Mouse (Mus musculus): ENCODE results near the gene Slc25a38. TPM values are rescaled to one million over a fixed set of nuclear protein-coding genes. Genes with fewer than 3 reads are reported as not detected.
A peak's percentile ranks its signal among the peaks of the same experiment; 100 is the strongest.
"Not testable (repeated sequence)": the region's sequence is repeated elsewhere in the genome, so short reads cannot be mapped to it uniquely, and the experiment has no call there.

The Slc25a38 gene
- total RNA-seq, 2 experiments from 2014 or later, result 26.1 to 26.4 TPM

GRCm38 (mm10) chr9:120082691-120083090 lies 27.5 kb upstream of the Slc25a38 start:
- Histone ChIP-seq H3K4me3 (no peak overlapping the region), H3K27ac (peak overlapping the region; percentile 81; the same call in 1 of the 2 replicates)
- DNase-seq (ENCODE audit: low spot score in 2 of 2), result no peak
- TF ChIP-seq CTCF (conservative IDR thresholded peaks at IDR 0.05), result no peak

- no peak overlapping the region for H3K4me3 ChIP-seq
- no peak for DNase-seq (ENCODE audit: low spot score in 2 of 2)
- no peak overlapping the region for H3K27ac ChIP-seq
- TF ChIP-seq CTCF (conservative IDR thresholded peaks at IDR 0.05), result no peak
Measured at GRCm38 (mm10) chr9:120083158-120083894, 26.8 kb upstream of the Slc25a38 start.

- Histone ChIP-seq H3K4me3 (no peak overlapping the region), H3K27ac (no peak overlapping the region)
- TF ChIP-seq CTCF (conservative IDR thresholded peaks at IDR 0.05), result no peak
- DNase-seq (ENCODE audit: low spot score in 2 of 2), result no peak
Measured at GRCm38 (mm10) chr9:120084406-120084805, 25.8 kb upstream of the Slc25a38 start.

- H3K27ac ChIP-seq, result no peak overlapping the region
- peak; percentile 27 for TF ChIP-seq CTCF (conservative IDR thresholded peaks at IDR 0.05)
Measured at GRCm38 (mm10) chr9:120089125-120089524, 21.0 kb upstream of the Slc25a38 start.

GRCm38 (mm10) chr9:120091086-120091485 lies 19.1 kb upstream of the Slc25a38 start:
- Histone ChIP-seq H3K27ac (no peak overlapping the region), H3K4me3 (no peak overlapping the region)
- TF ChIP-seq CTCF (conservative IDR thresholded peaks at IDR 0.05), result no peak
- no peak for DNase-seq (ENCODE audit: low spot score in 2 of 2)

More at GRCm38 (mm10) chr9:120089125-120089524, 21.0 kb upstream of the Slc25a38 start:
- no peak overlapping the region for H3K4me3 ChIP-seq
- DNase-seq (ENCODE audit: low spot score in 2 of 2), result no peak

GRCm38 (mm10) chr9:120091696-120092238 lies 18.4 kb upstream of the Slc25a38 start, which contains the start of gene Ccr8:
Gene Ccr8 (plus strand): TSS chr9:120092114.
- Histone ChIP-seq H3K4me3 (no peak within 1 kb of the TSS), H3K27ac (no peak within 1 kb of the TSS)
- TF ChIP-seq CTCF (conservative IDR thresholded peaks at IDR 0.05), result no peak
- DNase-seq (ENCODE audit: low spot score in 2 of 2), result no peak

GRCm38 (mm10) chr9:120093701-120094100 lies 16.5 kb upstream of the Slc25a38 start:
- H3K27ac ChIP-seq, result no peak overlapping the region
- no peak overlapping the region for H3K4me3 ChIP-seq
- no peak for DNase-seq (ENCODE audit: low spot score in 2 of 2)
- TF ChIP-seq CTCF (conservative IDR thresholded peaks at IDR 0.05), result no peak

GRCm38 (mm10) chr9:120095886-120096285 lies 14.3 kb upstream of the Slc25a38 start:
- Histone ChIP-seq H3K27ac (no peak overlapping the region), H3K4me3 (no peak overlapping the region)
- no peak for TF ChIP-seq CTCF (conservative IDR thresholded peaks at IDR 0.05)
- no peak for DNase-seq (ENCODE audit: low spot score in 2 of 2)

GRCm38 (mm10) chr9:120098682-120099081 lies 11.5 kb upstream of the Slc25a38 start:
- TF ChIP-seq CTCF (conservative IDR thresholded peaks at IDR 0.05), result peak; percentile 95
- peak; percentile 70 to 80 for DNase-seq (ENCODE audit: low spot score in 2 of 2)
- H3K4me3 ChIP-seq, result no peak overlapping the region
- H3K27ac ChIP-seq, result no peak overlapping the region

GRCm38 (mm10) chr9:120099304-120099703 lies 10.9 kb upstream of the Slc25a38 start:
- Histone ChIP-seq H3K4me3 (no peak overlapping the region), H3K27ac (no peak overlapping the region)
- DNase-seq (ENCODE audit: low spot score in 2 of 2), result no peak
- no peak for TF ChIP-seq CTCF (conservative IDR thresholded peaks at IDR 0.05)

GRCm38 (mm10) chr9:120101165-120101564 lies 9.0 kb upstream of the Slc25a38 start:
- Histone ChIP-seq H3K27ac (no peak overlapping the region), H3K4me3 (no peak overlapping the region)
- no peak for TF ChIP-seq CTCF (conservative IDR thresholded peaks at IDR 0.05)
- no peak for DNase-seq (ENCODE audit: low spot score in 2 of 2)

- H3K27ac ChIP-seq; DNase-seq (ENCODE audit: low spot score in 2 of 2); H3K4me3 ChIP-seq: not testable (repeated sequence)
Measured at GRCm38 (mm10) chr9:120108953-120109352, 1.2 kb upstream of the Slc25a38 start.

- no peak for TF ChIP-seq CTCF (conservative IDR thresholded peaks at IDR 0.05)
- no peak for DNase-seq (ENCODE audit: low spot score in 2 of 2)
- peak overlapping the region; percentile 88 for H3K4me3 ChIP-seq
- H3K27ac ChIP-seq, result peak overlapping the region; percentile 98
Measured at GRCm38 (mm10) chr9:120111156-120111945, 1.2 kb downstream of the Slc25a38 start.
